In genomic region chr11:6266621-6267020, GRCm38 (mm10) we compare ENCODE assay signal across 9 mouse cellular contexts. TPM values are rescaled to one million over a fixed set of nuclear protein-coding genes. Genes with fewer than 3 reads are reported as not detected.
DNase-seq lines count a peak whose midpoint lies in the region; ATAC-seq and TF ChIP-seq lines count a peak whose summit lies in the region.
"Had no signal": no experiment of that assay in that cellular context is flagged by ENCODE, and none has a peak within 500 bp of the region (broad histone marks: within the 10 kb centered on the region; RNA-seq: fewer than 3 reads in every experiment).

No protein-coding gene starts in this region.

- TF ChIP-seq POLR2A in cerebellum, adult 2 months (IDR thresholded peaks at IDR 0.05; ENCODE audit: borderline replicate concordance, insufficient read depth, low read length): no peak

- H3K4me3 ChIP-seq in cerebellum, adult 2 months (replicated peaks; ENCODE audit: insufficient read depth, low read depth, low read length): peak overlapping the region; percentile 71
- H3K4me3 ChIP-seq in megakaryocyte, embryonic 14.5 days (replicated peaks): peak overlapping the region; percentile 100
- H3K4me3 ChIP-seq in limb, embryonic 13.5 days: peak overlapping the region; percentile 97
- H3K4me3 ChIP-seq in stomach, embryonic 14.5 days (ENCODE audit: low read depth, low read length): peak overlapping the region; percentile 97

- H3K36me3 ChIP-seq in megakaryocyte, embryonic 14.5 days (replicated peaks; ENCODE audit: low read length): peaks cover 65% of the 10 kb centered on the region
- H3K36me3 ChIP-seq in limb, embryonic 13.5 days: peaks cover 67% of the 10 kb centered on the region
- H3K36me3 ChIP-seq in stomach, embryonic 14.5 days (ENCODE audit: control insufficient read depth, insufficient read depth, low read length): peaks cover 52% of the 10 kb centered on the region

- WGBS in cerebellum, adult 2 months: 36% methylated on average over 9 of the region's 9 CpGs
- WGBS in limb, embryonic 13.5 days: 67% methylated on average over 9 of the region's 9 CpGs
- WGBS in stomach, embryonic 14.5 days: 76% methylated on average over 9 of the region's 9 CpGs

- H3K27me3 ChIP-seq in cerebellum, adult 2 months (ENCODE audit: control insufficient read depth, insufficient read depth, low read length): no peaks in the 10 kb centered on the region
- no peaks in the 10 kb centered on the region for H3K27me3 ChIP-seq in megakaryocyte, embryonic 14.5 days (replicated peaks)
- no peaks in the 10 kb centered on the region for H3K27me3 ChIP-seq in limb, embryonic 13.5 days
- no peaks in the 10 kb centered on the region for H3K27me3 ChIP-seq in stomach, embryonic 14.5 days (ENCODE audit: control insufficient read depth, insufficient read depth, low read length)

- H3K27ac ChIP-seq in cerebellum, adult 2 months (ENCODE audit: insufficient read depth, low read length): no peak overlapping the region
- no peak overlapping the region for H3K27ac ChIP-seq in limb, embryonic 13.5 days
- no peak overlapping the region for H3K27ac ChIP-seq in stomach, embryonic 14.5 days (ENCODE audit: low read length)

- peak overlapping the region; percentile 96 for H3K4me2 ChIP-seq in limb, embryonic 13.5 days (replicated peaks)
- peak overlapping the region; percentile 97 for H3K4me2 ChIP-seq in stomach, embryonic 14.5 days (replicated peaks; ENCODE audit: low read depth, low read length)

- H3K4me1 ChIP-seq in cerebellum, adult 2 months (ENCODE audit: control insufficient read depth, insufficient read depth, low read length): peaks cover 3% of the 10 kb centered on the region; the same call in 1 of the 2 replicates
- peaks cover 40% of the 10 kb centered on the region for H3K4me1 ChIP-seq in megakaryocyte, embryonic 14.5 days
- H3K4me1 ChIP-seq in limb, embryonic 13.5 days: peaks cover 13% of the 10 kb centered on the region
- H3K4me1 ChIP-seq in stomach, embryonic 14.5 days (ENCODE audit: control insufficient read depth, insufficient read depth, low read length): peaks cover 8% of the 10 kb centered on the region

- no peak for DNase-seq in cerebellum, adult 2 months
- no peak for DNase-seq in cerebellum, postnatal 36 days
- DNase-seq in gastrocnemius, postnatal 10 days: no peak
- no peak for DNase-seq in kidney, adult 18-20 months
- DNase-seq: lung, postnatal 4 days had no signal

- peak overlapping the region; percentile 93 for H3K9ac ChIP-seq in limb, embryonic 13.5 days
- peak overlapping the region; percentile 89 for H3K9ac ChIP-seq in stomach, embryonic 14.5 days (replicated peaks; ENCODE audit: low read depth, low read length)

- H3K9me3 ChIP-seq in megakaryocyte, embryonic 14.5 days: no peaks in the 10 kb centered on the region
- no peaks in the 10 kb centered on the region for H3K9me3 ChIP-seq in limb, embryonic 13.5 days
- no peaks in the 10 kb centered on the region for H3K9me3 ChIP-seq in stomach, embryonic 14.5 days (ENCODE audit: control insufficient read depth, low read depth, low read length)

- no peak for TF ChIP-seq CTCF in cerebellum, adult 2 months (IDR thresholded peaks at IDR 0.05; ENCODE audit: borderline replicate concordance, insufficient read depth, low read depth, low read length)

- no peak for ATAC-seq in megakaryocyte, adult 5-6 weeks (ENCODE audit: poor library complexity, severe bottlenecking)
- ATAC-seq in limb, embryonic 13.5 days (ENCODE audit: low FRiP score, low read depth): no peak
- no peak for ATAC-seq in stomach, embryonic 14.5 days (ENCODE audit: insufficient number of reproducible peaks, insufficient read depth, low FRiP score, low read depth)

RNA-seq across cellular contexts. Expression of gene Ddx56, which starts 1.0 kb away (rescaled TPM):
- 48.5 and 49.4 TPM in 2 replicates for polyA plus RNA-seq in cerebellum, adult 2 months (2012; rRNA removed)
- polyA plus RNA-seq in megakaryocyte, embryonic 14.5 days (2012; ENCODE audit: insufficient read depth, low replicate concordance): 6.2 and 7.6 TPM in 2 replicates
- total RNA-seq in megakaryocyte, adult 5-6 weeks (2015): 11.9 and 14.0 TPM in 2 replicates
- 12.8 and 12.9 TPM in 2 replicates for total RNA-seq in megakaryocyte, adult 5-6 weeks (2017)
- 98.1 and 101 TPM in 2 replicates for polyA plus RNA-seq in limb, embryonic 13.5 days (2015; fragmentation: Nextera tagmentation; extraction: Ambion mirVana)
- 96.3 and 100 TPM in 2 replicates for polyA plus RNA-seq in stomach, embryonic 14.5 days (2014; fragmentation: Nextera tagmentation; extraction: Ambion mirVana)
- total RNA-seq in gastrocnemius, postnatal 10 days (2021): 10 to 100 TPM; 28.6 to 29.5 TPM

RNA-seq across cellular contexts. Expression of gene Tmed4, which starts 8.0 kb away (rescaled TPM):
- 185 and 188 TPM in 2 replicates for polyA plus RNA-seq in cerebellum, adult 2 months (2012; rRNA removed)
- 2.5 and 33.8 TPM in 2 replicates for polyA plus RNA-seq in megakaryocyte, embryonic 14.5 days (2012; ENCODE audit: insufficient read depth, low replicate concordance)
- total RNA-seq in megakaryocyte, adult 5-6 weeks (2015): 34.8 and 40.1 TPM in 2 replicates
- total RNA-seq in megakaryocyte, adult 5-6 weeks (2017): 35.1 and 35.8 TPM in 2 replicates
- 109 and 113 TPM in 2 replicates for polyA plus RNA-seq in limb, embryonic 13.5 days (2015; fragmentation: Nextera tagmentation; extraction: Ambion mirVana)
- 119 and 125 TPM in 2 replicates for polyA plus RNA-seq in stomach, embryonic 14.5 days (2014; fragmentation: Nextera tagmentation; extraction: Ambion mirVana)
- total RNA-seq in gastrocnemius, postnatal 10 days (2021): 10 to 100 TPM; 63.9 to 64.0 TPM

RNA-seq across cellular contexts. Expression of gene Ogdh, which starts 24.8 kb away (rescaled TPM):
- 232 and 235 TPM in 2 replicates for polyA plus RNA-seq in cerebellum, adult 2 months (2012; rRNA removed)
- polyA plus RNA-seq in megakaryocyte, embryonic 14.5 days (2012; ENCODE audit: insufficient read depth, low replicate concordance): 19.3 and 34.8 TPM in 2 replicates
- total RNA-seq in megakaryocyte, adult 5-6 weeks (2015): 92.5 and 99.3 TPM in 2 replicates
- total RNA-seq in megakaryocyte, adult 5-6 weeks (2017): 74.2 and 90.3 TPM in 2 replicates
- polyA plus RNA-seq in limb, embryonic 13.5 days (2015; fragmentation: Nextera tagmentation; extraction: Ambion mirVana): 84.1 and 95.0 TPM in 2 replicates
- 89.1 and 90.4 TPM in 2 replicates for polyA plus RNA-seq in stomach, embryonic 14.5 days (2014; fragmentation: Nextera tagmentation; extraction: Ambion mirVana)
- total RNA-seq in gastrocnemius, postnatal 10 days (2021): 100 to 1,000 TPM; 437 to 480 TPM

RNA-seq across cellular contexts. Expression of gene Npc1l1, which starts 36.7 kb away (rescaled TPM):
- 1.2 and 1.3 TPM in 2 replicates for polyA plus RNA-seq in cerebellum, adult 2 months (2012; rRNA removed)
- not detected in 2 replicates for polyA plus RNA-seq in megakaryocyte, embryonic 14.5 days (2012; ENCODE audit: insufficient read depth, low replicate concordance)
- total RNA-seq in megakaryocyte, adult 5-6 weeks (2015): not detected in 2 replicates
- total RNA-seq in megakaryocyte, adult 5-6 weeks (2017): not detected in 2 replicates
- polyA plus RNA-seq in limb, embryonic 13.5 days (2015; fragmentation: Nextera tagmentation; extraction: Ambion mirVana): 0.03 and 0.06 TPM in 2 replicates
- polyA plus RNA-seq in stomach, embryonic 14.5 days (2014; fragmentation: Nextera tagmentation; extraction: Ambion mirVana): 0.06 and 0.08 TPM in 2 replicates
- under 1 TPM; 0.05 to 0.18 TPM for total RNA-seq in gastrocnemius, postnatal 10 days (2021)
